Comparison of ENCODE assay signal across 24 mouse cellular contexts in the genomic region with DNA sequence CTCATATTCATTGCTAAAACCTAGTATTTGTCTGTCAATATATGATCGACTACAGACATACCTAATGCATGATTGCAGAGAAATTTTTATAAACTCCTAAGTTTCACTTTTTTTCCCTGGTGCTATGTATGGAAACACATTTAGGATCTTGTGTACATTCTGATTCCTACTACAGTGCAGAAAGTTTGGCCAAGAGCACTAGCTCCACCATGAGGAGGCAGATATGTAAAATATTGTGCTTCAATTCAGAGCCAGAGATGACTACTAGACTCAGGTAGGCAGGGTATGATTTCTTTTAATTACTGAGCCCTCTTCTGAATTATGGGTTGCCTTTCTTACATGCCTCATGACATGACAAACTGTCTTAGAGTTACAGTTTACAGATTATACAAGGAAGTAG.
DNase-seq lines count a peak whose midpoint lies in the region; ATAC-seq lines count a peak whose summit lies in the region.
"Had no signal": no experiment of that assay in that cellular context is flagged by ENCODE, and none has a peak within 500 bp of the region (broad histone marks: within the 10 kb centered on the region; RNA-seq: fewer than 3 reads in every experiment).

No protein-coding gene starts in this region.

- H3K4me2 ChIP-seq in forebrain, embryonic 14.5 days (ENCODE audit: low read length), result no peak overlapping the region
- no peak overlapping the region for H3K4me2 ChIP-seq in forebrain, embryonic 15.5 days (replicated peaks)
- H3K4me2 ChIP-seq: embryonic facial prominence, embryonic 13.5 days; heart, embryonic 12.5 days; hindbrain, embryonic 14.5 days; kidney, embryonic 15.5 days; limb, embryonic 15.5 days; liver, embryonic 15.5 days had no signal

- H3K27ac ChIP-seq in forebrain, embryonic 14.5 days (ENCODE audit: low read depth, low read length), result no peak overlapping the region
- no peak overlapping the region for H3K27ac ChIP-seq in forebrain, embryonic 15.5 days (replicated peaks)
- H3K27ac ChIP-seq: embryonic facial prominence, embryonic 13.5 days; hindbrain, embryonic 14.5 days; kidney, embryonic 15.5 days; limb, embryonic 15.5 days; liver, embryonic 15.5 days had no signal

- no peaks in the 10 kb centered on the region for H3K4me1 ChIP-seq in forebrain, embryonic 14.5 days (ENCODE audit: control insufficient read depth, insufficient read depth, low read length)
- no peaks in the 10 kb centered on the region for H3K4me1 ChIP-seq in forebrain, embryonic 15.5 days
- H3K4me1 ChIP-seq: embryonic facial prominence, embryonic 13.5 days; heart, embryonic 12.5 days; kidney, embryonic 15.5 days; limb, embryonic 15.5 days; liver, embryonic 15.5 days had no signal

- no peaks in the 10 kb centered on the region for H3K27me3 ChIP-seq in forebrain, embryonic 14.5 days (replicated peaks; ENCODE audit: control insufficient read depth, insufficient read depth, low read length)
- H3K27me3 ChIP-seq in forebrain, embryonic 15.5 days, result no peaks in the 10 kb centered on the region
- H3K27me3 ChIP-seq: embryonic facial prominence, embryonic 13.5 days; heart, embryonic 12.5 days; kidney, embryonic 15.5 days; limb, embryonic 15.5 days; liver, embryonic 15.5 days had no signal

- peak; percentile 8 for DNase-seq in forebrain, embryonic 14.5 days (ENCODE audit: low spot score)
- peak; percentile 3 to 6 for DNase-seq in left cerebral cortex, postnatal 14 days (ENCODE audit: low spot score in 2 of 2)
- DNase-seq in left cerebral cortex, adult 9 months (ENCODE audit: low spot score in 2 of 2), result no peak
- DNase-seq in A20 (ENCODE audit: low read depth, low spot score), result peak; percentile 7
- peak; percentile 51 for DNase-seq in brain, adult 2 months (ENCODE audit: low read depth, low spot score)
- DNase-seq in heart, postnatal 10 days, result no peak
- DNase-seq: adrenal gland, postnatal 36 days; cerebellum, postnatal 25 days; gastrocnemius, postnatal 10 days; heart, adult 11 months; kidney, postnatal 4 days; lung, postnatal 14 days; spleen, adult 18-20 months; thymus, adult 18-20 months had no signal

- no peaks in the 10 kb centered on the region for H3K36me3 ChIP-seq in forebrain, embryonic 14.5 days (ENCODE audit: control insufficient read depth, insufficient read depth, low read length)
- no peaks in the 10 kb centered on the region for H3K36me3 ChIP-seq in forebrain, embryonic 15.5 days
- H3K36me3 ChIP-seq: embryonic facial prominence, embryonic 13.5 days; heart, embryonic 12.5 days; kidney, embryonic 15.5 days; limb, embryonic 15.5 days; liver, embryonic 15.5 days had no signal

- ATAC-seq in forebrain, embryonic 14.5 days, result no peak
- no peak for ATAC-seq in forebrain, embryonic 15.5 days (replicated peaks)
- no peak for ATAC-seq in cerebellum, adult (ENCODE audit: insufficient number of reproducible peaks, low FRiP score, low TSS enrichment)
- ATAC-seq: CD4-positive, CD25-positive, alpha-beta regulatory T cell, adult 4 months; intestine, embryonic 16.5 days had no signal

- 90% methylated on average over 1 of the region's 1 CpGs for WGBS in forebrain, embryonic 14.5 days
- WGBS in forebrain, embryonic 15.5 days, result 92% methylated on average over 1 of the region's 1 CpGs

- no peaks in the 10 kb centered on the region for H3K9me3 ChIP-seq in forebrain, embryonic 14.5 days (replicated peaks; ENCODE audit: control insufficient read depth, low read length)
- no peaks in the 10 kb centered on the region for H3K9me3 ChIP-seq in forebrain, embryonic 15.5 days
- H3K9me3 ChIP-seq: embryonic facial prominence, embryonic 13.5 days; heart, embryonic 12.5 days; kidney, embryonic 15.5 days; limb, embryonic 15.5 days; liver, embryonic 15.5 days had no signal

- H3K9ac ChIP-seq in forebrain, embryonic 14.5 days (ENCODE audit: low read length), result no peak overlapping the region
- H3K9ac ChIP-seq in forebrain, embryonic 15.5 days (replicated peaks), result no peak overlapping the region
- H3K9ac ChIP-seq: embryonic facial prominence, embryonic 13.5 days; heart, embryonic 12.5 days; hindbrain, embryonic 14.5 days; kidney, embryonic 15.5 days; limb, embryonic 15.5 days; liver, embryonic 15.5 days had no signal

- H3K4me3 ChIP-seq in forebrain, embryonic 14.5 days (ENCODE audit: low read depth, low read length), result no peak overlapping the region
- H3K4me3 ChIP-seq in forebrain, embryonic 15.5 days, result no peak overlapping the region
- H3K4me3 ChIP-seq: embryonic facial prominence, embryonic 13.5 days; heart, embryonic 12.5 days; kidney, embryonic 15.5 days; limb, embryonic 15.5 days; liver, embryonic 15.5 days had no signal

- intact Hi-C loops in left cerebral cortex, postnatal 14 days (cut with DNase I), result no loop called here
- intact Hi-C loops in heart, postnatal 10 days (cut with DNase I), result no loop called here

Comparison
In these comparisons a context has a peak if more than half of its experiments do, and no peak if none do; other contexts are left out.
1. DNase-seq: peak in forebrain, embryonic 14.5 days (single experiment), left cerebral cortex, postnatal 14 days (2 of 2), A20 (single experiment) and brain, adult 2 months (single experiment); none in left cerebral cortex, adult 9 months (0 of 2) and heart, postnatal 10 days (0 of 2).